Mouse (Mus musculus): ENCODE results near the gene Tpst2. TPM values are rescaled to one million over a fixed set of nuclear protein-coding genes. Genes with fewer than 3 reads are reported as not detected.

Tpst2 gene
- total and polyA plus RNA-seq, 3 experiments = 32.9 to 156 (median 55.7) TPM

DNA sequence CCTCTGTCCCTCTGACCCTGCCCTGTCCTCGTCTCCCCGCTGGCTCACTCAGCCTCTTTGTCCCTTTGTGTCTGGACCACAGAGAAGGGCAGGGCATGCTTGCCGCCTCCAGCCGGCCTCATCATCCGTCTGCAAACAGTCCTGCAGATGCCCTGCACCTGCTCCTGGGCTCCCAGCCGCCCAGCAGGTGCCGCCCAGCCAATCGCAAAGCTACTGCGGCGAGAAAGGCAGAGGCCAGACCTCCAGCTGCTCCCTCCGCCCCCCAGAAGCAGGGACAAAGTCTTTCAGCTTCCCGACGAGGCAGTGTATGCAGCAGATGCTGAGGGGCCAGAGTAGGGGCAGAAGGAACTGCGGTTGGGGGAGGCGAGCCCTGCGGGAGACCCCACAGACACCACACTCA lies 39.1 kb upstream of the Tpst2 start:
- DNase-seq (ENCODE audit: low spot score) (no peak), ATAC-seq (ENCODE audit: extremely low read depth, insufficient number of reproducible peaks, low FRiP score, poor library complexity, severe bottlenecking) (no peak)
- no peak overlapping the region for H3K4me3 ChIP-seq (ENCODE audit: low read depth, low read length)
- H3K9me3 ChIP-seq (replicated peaks) = peaks cover 8% of the 10 kb centered on the region
- H3K4me1 ChIP-seq (ENCODE audit: insufficient read depth, low read depth, low read length) = peaks cover 34% of the 10 kb centered on the region
- peaks cover 26% of the 10 kb centered on the region for H3K27me3 ChIP-seq (ENCODE audit: insufficient read depth, low read length)
- TF ChIP-seq GATA1 (IDR thresholded peaks at IDR 0.05; ENCODE audit: borderline replicate concordance, low read length) = no peak
- TF ChIP-seq GATA2 (IDR thresholded peaks at IDR 0.05; ENCODE audit: borderline replicate concordance, low read depth, low read length) = no peak
- no peak for TF ChIP-seq CTCF (IDR thresholded peaks at IDR 0.05; ENCODE audit: low read depth, low read length)
- TF ChIP-seq POLR2AphosphoS5 (IDR thresholded peaks at IDR 0.05; ENCODE audit: insufficient replicate concordance, low read depth, low read length) = no peak
- no peak for TF ChIP-seq TAL1 (conservative IDR thresholded peaks at IDR 0.05; ENCODE audit: low read depth, low read length)
- H3K36me3 ChIP-seq (replicated peaks) = no peaks in the 10 kb centered on the region

DNA sequence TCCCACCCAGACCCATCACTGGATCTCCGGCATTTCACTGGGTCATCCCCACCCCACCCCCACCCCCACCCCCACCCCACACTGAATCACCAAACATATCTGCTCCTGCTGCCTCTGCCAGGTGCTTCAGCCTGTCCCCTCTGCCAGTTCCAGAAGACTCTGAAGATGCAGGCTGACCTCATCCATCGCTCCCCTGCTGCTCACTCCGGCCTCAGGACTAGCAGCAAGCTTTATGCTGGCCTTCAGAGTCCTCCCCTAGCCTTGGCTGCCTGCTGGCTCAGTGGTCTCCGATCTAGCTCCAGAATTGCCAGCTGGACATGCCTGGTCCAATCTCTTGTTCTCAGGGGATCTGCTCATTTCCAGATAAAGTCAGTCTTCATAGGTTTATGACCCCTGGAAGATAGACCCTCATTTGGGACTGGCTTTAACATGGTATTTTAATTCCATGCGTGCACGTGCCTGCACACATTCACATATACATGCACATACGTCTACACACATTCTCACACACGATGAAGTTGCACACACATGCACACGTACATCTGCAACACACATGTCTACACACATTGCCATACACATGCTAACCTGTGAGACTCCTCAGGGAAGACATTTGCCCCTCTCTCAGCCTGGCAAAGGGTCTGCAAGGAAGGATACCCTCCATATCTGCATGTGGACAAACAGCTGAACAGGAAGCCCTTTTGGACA lies 38.5 kb upstream of the Tpst2 start:
- peaks cover 26% of the 10 kb centered on the region for H3K27me3 ChIP-seq (ENCODE audit: insufficient read depth, low read length)
- peaks cover 40% of the 10 kb centered on the region for H3K4me1 ChIP-seq (ENCODE audit: insufficient read depth, low read depth, low read length)
- DNase-seq (ENCODE audit: low spot score) (no peak), ATAC-seq (ENCODE audit: extremely low read depth, insufficient number of reproducible peaks, low FRiP score, poor library complexity, severe bottlenecking) (no peak)
- H3K36me3 ChIP-seq (replicated peaks) = peaks cover under 1% of the 10 kb centered on the region
- TF ChIP-seq GATA1 (IDR thresholded peaks at IDR 0.05; ENCODE audit: borderline replicate concordance, low read length) (no peak), GATA2 (IDR thresholded peaks at IDR 0.05; ENCODE audit: borderline replicate concordance, low read depth, low read length) (no peak)
- peaks cover 14% of the 10 kb centered on the region for H3K9me3 ChIP-seq (replicated peaks)
- no peak overlapping the region for H3K4me3 ChIP-seq (ENCODE audit: low read depth, low read length)

DNA sequence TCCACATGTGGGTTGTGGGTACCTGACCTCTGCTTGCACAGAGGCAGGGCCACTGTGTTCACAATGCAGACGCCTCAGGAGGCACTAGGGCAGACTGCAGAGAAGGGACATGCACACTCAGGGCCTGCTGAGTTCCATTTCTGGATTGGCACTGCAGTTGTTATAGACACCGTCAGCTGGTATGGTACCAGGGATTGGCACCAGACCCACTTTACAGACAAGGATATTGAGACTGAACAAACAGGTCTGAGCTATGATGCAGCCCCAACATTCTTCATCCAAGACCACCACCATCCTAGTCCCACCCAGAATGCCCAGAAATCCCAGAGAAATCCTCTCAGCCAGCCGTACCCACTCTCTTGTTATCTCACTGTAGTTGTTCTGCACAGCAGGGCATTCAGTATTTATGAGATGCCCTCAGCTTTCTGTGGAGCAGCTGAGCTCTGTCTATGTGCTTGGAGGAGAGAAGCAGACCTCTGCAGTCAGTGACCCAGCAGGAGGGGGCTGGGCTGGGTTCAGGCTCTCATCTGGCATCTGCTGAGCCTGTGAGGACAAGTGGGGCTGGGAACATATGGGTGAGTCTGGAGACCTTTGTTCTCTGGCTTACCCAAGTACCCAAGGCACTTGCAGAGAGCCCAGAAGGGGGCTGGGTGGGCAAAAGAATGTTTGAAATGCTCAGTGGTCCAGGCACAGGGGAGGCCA lies 37.6 kb upstream of the Tpst2 start:
- 0 out of 2 replicates have a peak overlapping the region, but pooled peaks have one; percentile 16 for H3K4me3 ChIP-seq (ENCODE audit: low read depth, low read length)
- peaks cover 2% of the 10 kb centered on the region for H3K36me3 ChIP-seq (replicated peaks)
- no peak for ATAC-seq (ENCODE audit: extremely low read depth, insufficient number of reproducible peaks, low FRiP score, poor library complexity, severe bottlenecking)
- peaks cover 48% of the 10 kb centered on the region for H3K4me1 ChIP-seq (ENCODE audit: insufficient read depth, low read depth, low read length)
- H3K9me3 ChIP-seq (replicated peaks) = peaks cover 17% of the 10 kb centered on the region
- TF ChIP-seq GATA1 (IDR thresholded peaks at IDR 0.05; ENCODE audit: borderline replicate concordance, low read length) (no peak), TAL1 (conservative IDR thresholded peaks at IDR 0.05; ENCODE audit: low read depth, low read length) (no peak), POLR2AphosphoS5 (IDR thresholded peaks at IDR 0.05; ENCODE audit: insufficient replicate concordance, low read depth, low read length) (no peak), GATA2 (IDR thresholded peaks at IDR 0.05; ENCODE audit: borderline replicate concordance, low read depth, low read length) (no peak), CTCF (IDR thresholded peaks at IDR 0.05; ENCODE audit: low read depth, low read length) (no peak)
- no peak for DNase-seq (ENCODE audit: low spot score)
- H3K27me3 ChIP-seq (ENCODE audit: insufficient read depth, low read length) = peaks cover 26% of the 10 kb centered on the region

DNA sequence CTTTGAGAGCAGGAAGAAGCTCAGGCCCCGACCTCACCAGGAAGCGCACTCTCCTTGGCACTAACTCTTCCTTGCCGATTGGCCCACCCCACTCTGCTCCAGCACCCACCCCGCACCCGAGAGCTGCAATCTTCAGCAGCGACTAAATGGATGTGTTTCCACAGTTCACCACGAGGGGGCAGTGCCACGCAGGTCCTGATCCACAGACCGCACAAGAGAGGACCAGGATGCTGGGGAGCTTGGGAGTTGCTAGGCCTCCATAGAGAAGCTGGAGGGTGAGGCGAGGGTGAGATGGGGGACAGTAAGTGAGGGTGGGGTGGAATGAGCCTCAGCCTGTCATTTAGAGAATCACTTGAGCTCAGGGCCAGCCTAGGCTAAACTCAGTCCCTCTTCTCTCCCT lies 35.7 kb upstream of the Tpst2 start:
- Histone ChIP-seq H3K4me1 (ENCODE audit: insufficient read depth, low read depth, low read length) (peaks cover 66% of the 10 kb centered on the region), H3K9me3 (replicated peaks) (peaks cover 17% of the 10 kb centered on the region), H3K4me3 (ENCODE audit: low read depth, low read length) (peak overlapping the region; percentile 35; the same call in 1 of the 2 replicates), H3K36me3 (replicated peaks) (peaks cover 2% of the 10 kb centered on the region), H3K27me3 (ENCODE audit: insufficient read depth, low read length) (peaks cover 26% of the 10 kb centered on the region)
- ATAC-seq (ENCODE audit: extremely low read depth, insufficient number of reproducible peaks, low FRiP score, poor library complexity, severe bottlenecking) (0 out of 2 replicates have a peak, but pooled peaks have one; percentile 5), DNase-seq (ENCODE audit: low spot score) (peak; percentile 77)
- TF ChIP-seq GATA2 (IDR thresholded peaks at IDR 0.05; ENCODE audit: borderline replicate concordance, low read depth, low read length) (no peak), POLR2AphosphoS5 (IDR thresholded peaks at IDR 0.05; ENCODE audit: insufficient replicate concordance, low read depth, low read length) (no peak), TAL1 (conservative IDR thresholded peaks at IDR 0.05; ENCODE audit: low read depth, low read length) (no peak), CTCF (IDR thresholded peaks at IDR 0.05; ENCODE audit: low read depth, low read length) (peak; percentile 81), GATA1 (IDR thresholded peaks at IDR 0.05; ENCODE audit: borderline replicate concordance, low read length) (no peak)

DNA sequence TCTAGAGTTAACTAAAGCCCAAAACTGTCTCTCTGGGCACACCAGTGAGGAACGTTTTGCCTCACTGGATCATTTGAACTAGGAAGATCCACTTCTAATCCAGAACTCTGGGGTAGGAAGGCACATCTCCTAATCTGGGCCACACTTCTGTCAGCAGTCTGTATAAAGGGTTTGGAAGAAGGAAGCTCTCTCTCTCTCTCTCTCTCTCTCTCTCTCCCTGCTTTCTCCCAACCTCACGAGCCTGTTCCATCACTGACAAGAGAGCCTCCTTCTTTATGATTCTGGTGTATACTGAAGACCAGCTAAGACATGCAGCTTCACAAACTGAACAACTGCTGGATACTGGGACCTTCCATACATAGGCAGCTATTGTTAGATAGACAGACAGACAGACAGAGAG lies 34.6 kb upstream of the Tpst2 start:
- peaks cover 17% of the 10 kb centered on the region for H3K9me3 ChIP-seq (replicated peaks)
- peaks cover 75% of the 10 kb centered on the region for H3K4me1 ChIP-seq (ENCODE audit: insufficient read depth, low read depth, low read length)
- H3K4me3 ChIP-seq (ENCODE audit: low read depth, low read length) = no peak overlapping the region
- H3K36me3 ChIP-seq (replicated peaks) = peaks cover 2% of the 10 kb centered on the region
- H3K27me3 ChIP-seq (ENCODE audit: insufficient read depth, low read length) = peaks cover 20% of the 10 kb centered on the region
- TF ChIP-seq TAL1 (conservative IDR thresholded peaks at IDR 0.05; ENCODE audit: low read depth, low read length) (no peak), GATA2 (IDR thresholded peaks at IDR 0.05; ENCODE audit: borderline replicate concordance, low read depth, low read length) (no peak), GATA1 (IDR thresholded peaks at IDR 0.05; ENCODE audit: borderline replicate concordance, low read length) (no peak), POLR2AphosphoS5 (IDR thresholded peaks at IDR 0.05; ENCODE audit: insufficient replicate concordance, low read depth, low read length) (no peak), CTCF (IDR thresholded peaks at IDR 0.05; ENCODE audit: low read depth, low read length) (no peak)
- no peak for ATAC-seq (ENCODE audit: extremely low read depth, insufficient number of reproducible peaks, low FRiP score, poor library complexity, severe bottlenecking)
- no peak for DNase-seq (ENCODE audit: low spot score)

DNA sequence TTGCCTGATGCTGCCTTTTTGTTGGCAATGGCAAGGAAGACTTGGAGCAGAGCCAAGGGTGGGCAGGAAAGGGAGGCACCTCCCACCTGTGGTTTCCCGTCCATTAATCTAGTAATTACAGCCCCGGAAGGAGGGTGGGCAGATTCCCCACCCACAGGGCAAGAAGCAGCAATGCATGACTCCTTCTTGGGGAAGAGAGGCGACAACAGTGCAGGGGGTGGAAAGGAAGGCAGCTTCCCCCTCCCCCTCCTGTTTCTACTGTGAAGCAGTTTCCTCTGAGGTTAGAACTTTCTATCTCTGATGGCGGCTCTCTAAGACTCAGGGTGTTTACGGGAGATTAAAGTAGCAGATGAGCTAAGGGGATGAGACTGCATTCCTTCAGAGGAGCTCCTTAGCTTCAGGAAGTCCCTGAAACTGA lies 34.1 kb upstream of the Tpst2 start:
- H3K4me3 ChIP-seq (ENCODE audit: low read depth, low read length) = no peak overlapping the region; the same call in 1 of the 2 replicates
- no peak for TF ChIP-seq POLR2AphosphoS5 (IDR thresholded peaks at IDR 0.05; ENCODE audit: insufficient replicate concordance, low read depth, low read length)
- no peak for TF ChIP-seq CTCF (IDR thresholded peaks at IDR 0.05; ENCODE audit: low read depth, low read length)
- no peak for TF ChIP-seq GATA2 (IDR thresholded peaks at IDR 0.05; ENCODE audit: borderline replicate concordance, low read depth, low read length)
- TF ChIP-seq TAL1 (conservative IDR thresholded peaks at IDR 0.05; ENCODE audit: low read depth, low read length) = peak; percentile 61
- peaks cover 2% of the 10 kb centered on the region for H3K36me3 ChIP-seq (replicated peaks)
- peaks cover 80% of the 10 kb centered on the region for H3K4me1 ChIP-seq (ENCODE audit: insufficient read depth, low read depth, low read length)
- peaks cover 17% of the 10 kb centered on the region for H3K9me3 ChIP-seq (replicated peaks)
- DNase-seq (ENCODE audit: low spot score) (peak; percentile 61), ATAC-seq (ENCODE audit: extremely low read depth, insufficient number of reproducible peaks, low FRiP score, poor library complexity, severe bottlenecking) (peak; percentile 15; the same call in 1 of the 2 replicates)
- peaks cover 16% of the 10 kb centered on the region for H3K27me3 ChIP-seq (ENCODE audit: insufficient read depth, low read length)

All from G1E (cell line).